Mouse (Mus musculus) Muller cell, postnatal 12 days (primary cell): ENCODE measurements around the gene Plekha1.

Experiments used
- DNase-seq: peaks from one replicate; pipeline ENCODE4 v3.0.0-alpha.2; 2015; ENCODE audit errors: inconsistent ontology term

Plekha1 gene

GRCm38 (mm10) chr7:130859926-130860325 is 5.6 kb upstream of the Plekha1 start:
- no peak for DNase-seq

GRCm38 (mm10) chr7:130860721-130861142 is 4.8 kb upstream of the Plekha1 start:
- peak; percentile 90 for DNase-seq

GRCm38 (mm10) chr7:130862501-130862900 is 3.1 kb upstream of the Plekha1 start:
- DNase-seq: peak; percentile 71

- no peak for DNase-seq
These were observed 845 bp upstream of the Plekha1 start for GRCm38 (mm10) chr7:130864711-130865110.

GRCm38 (mm10) chr7:130866640-130867039 is 1.1 kb downstream of the Plekha1 start:
- no peak for DNase-seq

- no peak for DNase-seq
These were observed 1.7 kb downstream of the Plekha1 start for GRCm38 (mm10) chr7:130867256-130867655.

- no peak for DNase-seq
These were observed 18.6 kb downstream of the Plekha1 start for GRCm38 (mm10) chr7:130884161-130884560.

GRCm38 (mm10) chr7:130886246-130886645 is 20.7 kb downstream of the Plekha1 start:
- DNase-seq: no peak

GRCm38 (mm10) chr7:130887946-130888345 is 22.4 kb downstream of the Plekha1 start:
- DNase-seq: peak; percentile 47

- no peak for DNase-seq
These were observed 25.3 kb downstream of the Plekha1 start for GRCm38 (mm10) chr7:130890871-130891270.

GRCm38 (mm10) chr7:130892973-130893372 is 27.4 kb downstream of the Plekha1 start:
- peak; percentile 52 for DNase-seq

- peak; percentile 41 for DNase-seq
These were observed 29.5 kb downstream of the Plekha1 start for GRCm38 (mm10) chr7:130894931-130895617.

- peak; percentile 15 for DNase-seq
These were observed 30.0 kb downstream of the Plekha1 start for GRCm38 (mm10) chr7:130895618-130895945.

- DNase-seq: no peak
These were observed 30.5 kb downstream of the Plekha1 start for GRCm38 (mm10) chr7:130896064-130896463.

- DNase-seq: no peak
These were observed 31.6 kb downstream of the Plekha1 start for GRCm38 (mm10) chr7:130897201-130897600.

GRCm38 (mm10) chr7:130898373-130898772 is 32.8 kb downstream of the Plekha1 start:
- DNase-seq: no peak

GRCm38 (mm10) chr7:130900233-130900848 is 34.8 kb downstream of the Plekha1 start:
- DNase-seq: no peak

GRCm38 (mm10) chr7:130902929-130903328 is 37.4 kb downstream of the Plekha1 start:
- DNase-seq: no peak

GRCm38 (mm10) chr7:130903505-130904074 is 38.0 kb downstream of the Plekha1 start:
- no peak for DNase-seq

- no peak for DNase-seq
These were observed 39.2 kb downstream of the Plekha1 start for GRCm38 (mm10) chr7:130904571-130905365.

- DNase-seq: no peak
These were observed 45.3 kb downstream of the Plekha1 start for GRCm38 (mm10) chr7:130910841-130911240.

GRCm38 (mm10) chr7:130914693-130915363 is 49.3 kb downstream of the Plekha1 start:
- peak; percentile 58 for DNase-seq
